Mouse (Mus musculus) stomach, postnatal 0 days (tissue): ENCODE data around the gene Chchd1. TPM values are rescaled to one million over a fixed set of nuclear protein-coding genes. Genes with fewer than 3 reads are reported as not detected.

ENCODE experiments used
- ATAC-seq: fragments of 200-750 bp; cut with Nextera tagmentation; 2 replicates; pipeline ENCODE4 v1.8.0; 2017; ENCODE audit not compliant: low FRiP score, low TSS enrichment
- DNase-seq: peaks from one replicate; pipeline ENCODE4 v3.0.0-alpha.2; 2016; ENCODE audit warnings: low spot score
- H3K27ac ChIP-seq: fragments of 300-500 bp; sonication (generic); replicated peaks from 2 replicates; pipeline ENCODE4 v1.5.1; 2014; ENCODE audit warnings: mild to moderate bottlenecking, control low read depth
- H3K27me3 ChIP-seq: fragments of 300-500 bp; sonication (generic); 2 replicates; pipeline ENCODE4 v1.6.1; 2014; ENCODE audit warnings: low read length; ENCODE audit not compliant: control insufficient read depth, insufficient read depth
- H3K36me3 ChIP-seq: fragments of 300-500 bp; sonication (generic); 2 replicates; pipeline ENCODE4 v1.6.1; 2014; ENCODE audit warnings: low read length, mixed read lengths; ENCODE audit not compliant: control insufficient read depth, insufficient read depth
- H3K4me1 ChIP-seq: fragments of 300-500 bp; sonication (generic); replicated peaks from 2 replicates; pipeline ENCODE4 v1.6.1; 2014; ENCODE audit warnings: antibody characterized with exemption; ENCODE audit not compliant: control insufficient read depth, insufficient read depth
- H3K4me2 ChIP-seq: fragments of 300-500 bp; sonication (generic); replicated peaks from 2 replicates; pipeline ENCODE4 v1.6.1; 2014; ENCODE audit warnings: low read depth, mild to moderate bottlenecking, control low read depth, moderate library complexity
- H3K4me3 ChIP-seq: fragments of 300-500 bp; sonication (generic); 2 replicates; pipeline ENCODE4 v1.5.1; 2014; ENCODE audit warnings: low read depth, low read length, control low read depth
- H3K9ac ChIP-seq: fragments of 300-500 bp; sonication (generic); 2 replicates; pipeline ENCODE4 v1.6.1; 2014; ENCODE audit warnings: mild to moderate bottlenecking, low read length, control low read depth, mixed read lengths
- H3K9me3 ChIP-seq: fragments of 300-500 bp; sonication (generic); 2 replicates; pipeline ENCODE4 v1.6.1; 2016; ENCODE audit warnings: low read length; ENCODE audit not compliant: control insufficient read depth
- CTCF ChIP-seq: IDR thresholded peaks from 2 replicates; pipeline ENCODE4 v1.5.1; 2016; ENCODE audit warnings: antibody characterized with exemption, low read depth, mild to moderate bottlenecking, moderate library complexity
- EP300 ChIP-seq: optimal IDR thresholded peaks from 2 replicates; pipeline ENCODE3; 2016; ENCODE audit warnings: antibody characterized with exemption
- WGBS: fragments of 180-500 bp; shearing (Covaris S2); extraction: QIAGEN DNeasy Blood & Tissue Kit; methylation state at CpG from one replicate; pipeline ENCODE4 v1.1.7; 2014; 5-methylcytosine and 5-hydroxymethylcytosine counted together
- polyA plus RNA-seq: library from polyadenylated mRNA; unstranded; fragments of >200 nt; fragmentation: Nextera tagmentation; extraction: Ambion mirVana; gene quantifications from 2 replicates; pipeline ENCODE4 v1.2.1, GENCODE M21; 2015

Gene Chchd1
- polyA plus RNA-seq, 1 experiment from 2014 or later, result 159 TPM

- no peaks in the 10 kb centered on the region for H3K27me3 ChIP-seq
- H3K27ac ChIP-seq, result no peak overlapping the region
- no peaks in the 10 kb centered on the region for H3K9me3 ChIP-seq
- 14% methylated on average over 5 of the region's 5 CpGs for WGBS
- ATAC-seq, result peak; percentile 21; the same call in 1 of the 2 replicates
- no peak overlapping the region for H3K4me2 ChIP-seq
- TF ChIP-seq CTCF, result peak; percentile 88
- no peak for TF ChIP-seq EP300
- no peak overlapping the region for H3K9ac ChIP-seq
- H3K4me1 ChIP-seq, result no peaks in the 10 kb centered on the region
- peaks cover 63% of the 10 kb centered on the region for H3K36me3 ChIP-seq
- DNase-seq, result peak; percentile 66
- H3K4me3 ChIP-seq, result no peak overlapping the region
Observed at GRCm38 (mm10) chr14:20724043-20724442, 21.2 kb downstream of the Chchd1 start.

- H3K9ac ChIP-seq, result no peak overlapping the region
- peaks cover 64% of the 10 kb centered on the region for H3K36me3 ChIP-seq
- no peak overlapping the region for H3K4me3 ChIP-seq
- no peak for DNase-seq
- no peaks in the 10 kb centered on the region for H3K4me1 ChIP-seq
- no peak overlapping the region; the same call in 1 of the 2 replicates for H3K27ac ChIP-seq
- ATAC-seq, result no peak
- H3K9me3 ChIP-seq, result no peaks in the 10 kb centered on the region
- TF ChIP-seq EP300 (no peak), CTCF (no peak)
- 70% methylated on average over 6 of the region's 6 CpGs for WGBS
- H3K27me3 ChIP-seq, result no peaks in the 10 kb centered on the region
- no peak overlapping the region for H3K4me2 ChIP-seq
Observed at GRCm38 (mm10) chr14:20725660-20726339, 23.0 kb downstream of the Chchd1 start.

DNA sequence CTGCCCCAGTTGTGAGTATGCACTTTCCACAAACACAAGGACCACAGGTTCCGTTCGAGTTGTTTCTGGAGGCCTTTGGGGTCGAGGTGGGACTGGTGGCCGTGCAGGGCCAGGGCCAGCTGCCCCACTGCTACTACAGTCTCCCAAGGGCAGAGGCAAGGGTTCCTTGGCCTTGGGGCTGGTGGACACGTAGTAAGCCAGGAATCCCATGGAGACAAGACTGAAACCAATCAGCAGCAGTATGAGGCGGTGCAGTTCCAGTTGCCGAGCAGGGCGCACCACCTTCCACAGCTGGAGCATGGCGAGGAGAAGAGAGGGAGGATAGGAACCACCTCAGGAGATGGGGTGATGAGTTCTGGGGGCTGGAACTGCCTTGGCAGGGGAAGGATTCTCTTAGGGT is 27.1 kb downstream of the Chchd1 start:
- H3K4me3 ChIP-seq, result no peak overlapping the region
- no peaks in the 10 kb centered on the region for H3K27me3 ChIP-seq
- ATAC-seq, result no peak
- no peak for DNase-seq
- H3K4me1 ChIP-seq, result no peaks in the 10 kb centered on the region
- no peak overlapping the region for H3K4me2 ChIP-seq
- no peaks in the 10 kb centered on the region for H3K9me3 ChIP-seq
- WGBS, result 92% methylated on average over 9 of the region's 9 CpGs
- no peak overlapping the region for H3K9ac ChIP-seq
- TF ChIP-seq CTCF, result no peak
- H3K27ac ChIP-seq, result no peak overlapping the region
- peaks cover 35% of the 10 kb centered on the region for H3K36me3 ChIP-seq

DNA sequence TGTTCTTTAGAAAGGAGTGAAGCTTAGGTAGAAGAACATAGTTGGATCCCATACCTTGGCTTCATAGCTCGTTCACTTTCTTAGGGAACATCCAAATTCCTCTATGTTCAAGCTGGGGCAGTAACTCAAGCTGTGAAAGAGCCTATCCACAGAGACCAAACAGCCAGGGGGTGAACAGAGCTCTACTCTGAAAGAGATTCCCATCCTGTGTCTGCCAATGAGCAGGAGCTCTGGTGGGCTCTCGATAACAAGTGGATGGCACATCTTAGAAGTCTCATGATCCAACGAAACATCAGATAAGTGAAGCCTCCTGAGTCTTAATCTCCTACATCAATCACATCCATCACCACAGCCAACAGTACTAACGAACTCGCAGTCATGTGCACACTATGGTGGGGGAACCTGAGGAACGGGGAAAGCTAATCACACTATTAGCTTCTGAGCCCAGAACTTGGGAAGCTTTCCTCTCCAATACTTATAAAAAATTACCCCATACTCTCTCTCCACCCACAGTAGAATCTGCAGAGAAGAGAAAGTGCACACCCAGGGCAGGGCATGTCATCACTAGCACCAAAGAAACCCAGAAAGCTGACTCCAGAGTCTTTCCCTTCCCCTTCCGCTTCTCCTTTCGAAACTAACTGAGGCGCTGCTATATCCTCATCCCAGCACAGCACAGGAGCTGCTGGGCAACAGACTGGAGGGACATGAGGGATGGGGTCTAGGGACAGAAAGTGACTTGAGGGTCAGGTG is 28.2 kb downstream of the Chchd1 start:
- H3K27ac ChIP-seq, result no peak overlapping the region

DNA sequence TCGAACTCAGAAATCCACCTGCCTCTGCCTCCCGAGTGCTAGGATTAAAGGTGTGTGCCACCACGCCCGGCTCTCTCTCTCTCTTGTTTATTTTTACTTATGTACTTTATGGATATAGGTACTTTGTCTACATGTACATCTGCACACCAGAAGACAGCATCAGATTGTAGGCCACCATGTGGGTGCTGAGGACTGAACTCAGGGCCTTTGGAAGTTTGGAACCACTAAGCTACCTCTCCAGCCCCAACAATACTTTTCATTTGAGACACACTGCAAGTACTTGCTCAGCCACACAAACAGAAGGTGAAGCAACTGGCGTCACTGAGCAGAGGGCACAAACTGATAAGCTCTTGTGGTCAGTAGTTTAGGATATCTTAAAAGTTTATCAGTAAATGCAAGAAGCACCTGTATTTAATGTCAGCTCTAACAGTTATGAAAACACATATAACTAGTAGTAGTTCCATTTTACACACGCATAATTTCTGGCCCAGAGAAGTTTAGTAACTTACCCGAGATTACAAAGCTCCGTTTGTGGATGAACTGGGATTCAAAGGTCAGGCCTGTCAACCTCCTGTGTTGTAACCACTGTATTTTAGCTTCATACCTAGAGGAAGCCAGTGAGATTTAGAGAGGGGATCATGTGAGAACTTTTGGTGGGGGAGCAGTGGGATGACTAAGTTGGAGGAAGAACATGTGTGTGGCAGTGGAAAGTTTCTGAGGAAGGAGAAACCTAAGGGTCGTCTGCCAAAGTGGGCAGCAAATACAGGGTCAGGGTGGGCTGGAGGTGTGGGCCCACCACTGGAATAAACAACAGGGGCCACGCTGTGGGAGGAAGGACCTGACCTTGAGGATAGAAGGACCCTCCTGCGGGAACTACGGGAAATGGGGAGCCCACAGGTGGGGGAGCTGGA is 30.5 kb downstream of the Chchd1 start:
- H3K4me1 ChIP-seq, result peaks cover 3% of the 10 kb centered on the region; the same call in 1 of the 2 replicates
- no peaks in the 10 kb centered on the region for H3K9me3 ChIP-seq
- peak overlapping the region; percentile 94 for H3K27ac ChIP-seq
- DNase-seq (no peak), ATAC-seq (no peak)
- H3K4me2 ChIP-seq, result peak overlapping the region; percentile 96
- TF ChIP-seq CTCF (no peak), EP300 (no peak)
- H3K9ac ChIP-seq, result peak overlapping the region; percentile 96
- peaks cover 17% of the 10 kb centered on the region for H3K36me3 ChIP-seq
- H3K4me3 ChIP-seq, result peak overlapping the region; percentile 89
- no peaks in the 10 kb centered on the region for H3K27me3 ChIP-seq
- WGBS, result 32% methylated on average over 12 of the region's 12 CpGs

More for the DNA sequence above, 28.2 kb downstream of the Chchd1 start:
- no peak for TF ChIP-seq EP300
- TF ChIP-seq CTCF, result no peak
- DNase-seq (no peak), ATAC-seq (no peak)
- Histone ChIP-seq H3K9ac (no peak overlapping the region), H3K36me3 (peaks cover 25% of the 10 kb centered on the region), H3K4me1 (0 out of 2 replicates have a peak, but pooled peaks cover 3% of the 10 kb centered on the region), H3K27me3 (no peaks in the 10 kb centered on the region), H3K9me3 (no peaks in the 10 kb centered on the region), H3K4me3 (no peak overlapping the region), H3K4me2 (no peak overlapping the region)
- 68% methylated on average over 9 of the region's 9 CpGs for WGBS
